Mouse (Mus musculus) fat pad, adult 2 months (tissue): ENCODE results near the gene Ghrl.
"Not testable (repeated sequence)": the region's sequence is repeated elsewhere in the genome, so short reads cannot be mapped to it uniquely, and the experiment has no call there.

Experiments
- DNase-seq: peaks from one replicate; pipeline ENCODE4 v3.0.0-alpha.2; 2011; ENCODE audit warnings: low read depth, low spot score; ENCODE audit errors: extremely low read depth

The Ghrl gene

DNA sequence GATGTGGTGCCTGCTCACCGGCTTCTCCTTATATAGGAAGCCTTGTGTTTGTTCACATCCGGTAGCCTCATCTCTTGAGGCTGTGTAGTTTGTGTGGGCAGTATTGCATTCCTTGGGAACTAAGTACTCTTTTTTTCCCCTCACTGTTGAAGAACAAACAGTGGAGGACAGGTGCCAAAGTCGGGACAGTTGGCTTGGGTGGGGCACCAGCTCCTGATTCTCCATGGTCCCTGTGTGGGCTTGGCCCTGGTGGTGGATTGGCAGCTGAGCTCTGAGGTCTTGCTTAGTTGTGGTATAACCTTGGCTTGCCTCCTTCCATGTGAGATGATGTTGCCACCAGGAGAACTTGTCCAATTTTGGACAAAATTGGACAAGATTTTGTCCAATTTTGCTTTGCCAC is at the start of gene Ghrl:
TSS of gene Ghrl (minus strand) at position 3 of the 400 bp plus-strand sequence.
- no peak for DNase-seq

DNA sequence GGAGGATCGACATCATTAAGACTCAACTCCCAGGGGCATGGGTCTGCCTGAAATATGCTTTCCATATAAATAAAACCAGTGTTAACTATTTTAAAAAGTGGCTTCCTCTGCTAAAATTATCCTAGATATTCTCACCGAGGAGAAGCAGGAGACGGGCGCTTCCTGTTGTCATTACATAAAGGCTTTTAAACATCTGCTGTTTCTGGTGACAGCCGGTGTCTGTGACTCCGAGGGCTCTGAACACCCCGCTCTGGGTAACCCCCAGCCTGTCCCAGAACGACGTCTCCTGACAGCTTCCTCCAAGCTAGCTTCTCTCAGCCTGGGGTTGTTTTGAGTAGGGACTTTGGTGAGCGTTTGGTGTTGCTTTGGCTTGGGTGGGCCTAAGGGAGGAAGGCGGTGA is 49.1 kb upstream of the Ghrl start:
- DNase-seq: no peak

GRCm38 (mm10) chr6:113761644-113762043 is 42.0 kb upstream of the Ghrl start:
- DNase-seq: peak; percentile 42

GRCm38 (mm10) chr6:113749119-113749685 is 29.5 kb upstream of the Ghrl start:
- DNase-seq: no peak

DNA sequence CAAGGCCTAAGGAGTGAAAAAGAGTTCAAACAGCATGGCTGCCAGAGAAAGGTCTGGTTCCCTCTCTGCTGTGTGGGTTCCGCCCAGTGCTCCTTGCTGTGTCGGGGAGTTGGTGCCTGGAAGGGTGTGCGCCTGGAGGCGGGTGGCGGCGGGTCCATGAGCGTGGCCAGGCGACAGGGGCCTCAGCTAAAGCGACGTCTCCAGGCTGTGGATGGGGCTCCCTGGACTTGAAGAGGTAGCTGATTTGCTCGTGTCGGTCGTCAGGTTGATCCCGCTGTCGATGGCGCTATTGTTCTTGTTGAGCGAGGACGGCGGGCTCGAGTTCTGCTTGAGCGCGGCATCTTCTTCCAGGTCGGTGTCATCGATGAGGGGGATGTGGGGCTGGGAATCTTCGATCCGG is 28.7 kb upstream of the Ghrl start:
- no peak for DNase-seq

- DNase-seq: no peak
Measured at GRCm38 (mm10) chr6:113747284-113747683, 27.6 kb upstream of the Ghrl start.

GRCm38 (mm10) chr6:113745117-113745516 is 25.4 kb upstream of the Ghrl start:
- no peak for DNase-seq

DNA sequence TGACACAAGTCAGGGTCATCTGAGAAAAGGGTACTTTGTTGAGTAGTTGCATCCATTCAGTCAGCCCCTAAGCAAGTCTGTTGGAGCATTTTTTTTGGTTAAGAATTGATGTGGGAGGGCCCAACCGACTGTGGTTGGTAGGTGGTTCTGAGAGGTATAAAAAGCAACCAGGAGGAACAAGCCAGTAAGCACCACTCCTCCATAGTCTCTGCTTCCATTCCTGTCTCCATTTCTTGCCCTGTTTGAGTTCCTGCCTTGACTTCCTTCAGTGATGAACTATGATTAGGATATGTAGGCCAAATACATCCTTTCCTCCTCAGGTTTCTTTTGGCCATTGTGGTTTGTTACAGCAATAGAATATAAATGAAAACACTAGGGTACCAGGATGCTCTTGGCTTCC is 23.4 kb upstream of the Ghrl start:
- no peak for DNase-seq

- DNase-seq: no peak
Measured at GRCm38 (mm10) chr6:113742321-113742720, 22.6 kb upstream of the Ghrl start.

DNA sequence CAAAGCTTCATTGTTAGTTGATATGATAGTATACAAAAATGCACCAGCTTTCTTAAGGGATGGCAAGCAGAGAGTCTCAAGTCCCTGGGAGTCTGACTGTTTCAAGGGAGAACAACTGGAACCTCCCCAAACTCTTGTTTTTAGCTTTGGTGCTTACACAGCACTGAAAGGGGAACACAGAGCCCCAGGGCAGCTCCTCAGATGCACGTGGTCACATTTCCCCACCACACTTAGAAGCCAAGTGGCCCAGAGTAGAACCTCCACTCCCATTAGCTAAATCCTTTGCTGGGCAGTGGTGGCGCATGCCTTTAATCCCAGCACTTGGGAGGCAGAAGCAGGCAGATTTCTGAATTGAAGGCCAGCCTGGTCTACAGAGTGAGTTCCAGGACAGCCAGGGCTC is 21.7 kb upstream of the Ghrl start:
- DNase-seq: no peak

GRCm38 (mm10) chr6:113740236-113741217 is 20.8 kb upstream of the Ghrl start, which contains the start of gene Sec13:
TSS of gene Sec13 (minus strand) at chr6:113740743.
- no peak for DNase-seq

GRCm38 (mm10) chr6:113737318-113738046 is 17.8 kb upstream of the Ghrl start:
- DNase-seq: no peak

DNA sequence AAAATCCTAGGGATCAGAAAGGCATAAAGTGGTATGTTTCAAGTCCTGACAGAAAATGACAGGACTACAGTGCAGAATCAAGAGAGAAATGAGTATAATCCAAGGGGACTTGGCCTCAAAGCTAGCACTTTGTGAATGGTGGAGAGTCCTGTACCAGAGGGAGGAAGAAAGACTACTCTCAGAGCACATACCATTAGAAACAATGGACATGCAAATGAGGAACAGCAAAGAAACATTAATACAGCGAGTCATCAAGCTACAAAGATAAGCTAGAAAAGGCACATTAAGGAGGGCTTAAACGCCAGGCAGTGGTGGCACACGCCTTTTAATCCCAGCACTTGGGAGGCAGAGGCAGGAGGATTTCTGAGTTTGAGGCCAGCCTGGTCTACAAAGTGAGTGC is 11.6 kb upstream of the Ghrl start:
- DNase-seq: no peak

DNA sequence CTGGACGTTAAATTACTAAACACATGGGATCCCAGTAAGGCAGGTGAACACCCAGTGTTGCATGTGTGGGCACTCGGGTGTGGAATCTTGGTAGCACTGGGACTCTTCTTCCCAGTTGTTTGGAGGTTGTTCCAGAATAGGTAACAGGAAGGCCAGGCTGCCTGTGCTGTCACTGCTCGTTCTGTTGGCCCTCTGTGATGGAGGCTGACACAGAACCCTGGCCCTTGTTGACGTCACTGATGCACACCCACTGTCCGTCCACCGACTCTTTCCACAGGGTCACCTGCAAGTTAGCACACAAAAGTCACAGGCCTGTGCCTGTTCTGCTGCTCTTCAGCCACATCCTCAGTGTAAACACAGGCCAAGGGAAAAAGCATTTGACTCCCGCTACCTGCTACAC is 8.5 kb upstream of the Ghrl start:
- DNase-seq: no peak

- no peak for DNase-seq
Measured at GRCm38 (mm10) chr6:113721061-113721460, 1.4 kb upstream of the Ghrl start.

GRCm38 (mm10) chr6:113717541-113717940 is 2.1 kb downstream of the Ghrl start:
- DNase-seq: no peak

- no peak for DNase-seq
Measured at GRCm38 (mm10) chr6:113714797-113715196, 4.9 kb downstream of the Ghrl start.

- DNase-seq: no peak
Measured at GRCm38 (mm10) chr6:113714276-113714675, 5.4 kb downstream of the Ghrl start.

- DNase-seq: not testable (repeated sequence)
Measured at GRCm38 (mm10) chr6:113713389-113713788, 6.3 kb downstream of the Ghrl start.

GRCm38 (mm10) chr6:113712718-113713117 is 7.0 kb downstream of the Ghrl start:
- no peak for DNase-seq
